Mouse (Mus musculus) stomach, postnatal 0 days (tissue): ENCODE results near the gene Kifc5b.

Source experiments
- CTCF ChIP-seq: IDR thresholded peaks from 2 replicates; pipeline ENCODE4 v1.5.1; 2016; ENCODE audit warnings: antibody characterized with exemption, low read depth, mild to moderate bottlenecking, moderate library complexity
- EP300 ChIP-seq: optimal IDR thresholded peaks from 2 replicates; pipeline ENCODE3; 2016; ENCODE audit warnings: antibody characterized with exemption

DNA sequence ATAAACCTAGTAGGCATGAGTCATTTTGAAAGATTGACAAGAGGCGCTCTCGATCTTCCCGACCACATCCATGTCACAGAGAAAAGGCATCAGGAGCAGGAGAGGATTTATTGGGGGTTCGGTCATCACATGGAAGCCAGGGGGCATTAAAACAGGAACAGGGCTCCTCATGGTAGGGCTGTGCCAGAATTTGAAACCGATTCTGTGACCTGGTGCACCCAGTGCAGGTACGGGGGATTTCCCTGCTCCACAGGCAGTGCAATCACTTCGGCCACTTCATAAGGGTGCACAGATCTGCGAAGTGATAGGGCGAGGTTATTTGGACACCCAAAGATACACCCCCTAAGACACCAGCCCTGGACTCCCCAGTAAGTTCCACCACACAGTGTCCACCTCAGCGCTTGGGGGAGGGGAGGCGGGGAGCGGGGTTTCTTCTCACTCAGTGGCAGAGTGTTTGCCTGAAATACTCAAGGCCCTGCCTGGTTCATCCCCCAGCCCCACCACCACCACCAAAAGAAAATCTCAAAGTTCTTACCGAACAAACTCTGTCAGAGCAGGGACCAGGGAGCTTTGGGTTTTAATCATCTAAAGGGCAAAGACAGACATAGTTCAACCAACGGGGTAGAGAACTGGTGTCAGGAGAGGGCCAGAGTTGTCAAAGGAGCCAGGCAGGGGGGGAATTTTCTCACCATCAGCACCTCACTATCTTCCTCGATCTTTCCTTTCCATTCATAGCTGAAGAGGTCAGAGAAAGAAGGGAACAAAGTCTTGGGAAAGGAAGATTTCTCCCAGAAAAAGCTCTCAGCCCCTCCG, 21.2 kb downstream of the Kifc5b start:
- TF ChIP-seq EP300 (no peak), CTCF (no peak)
